Mouse (Mus musculus) limb, embryonic 11.5 days (tissue): ENCODE measurements around the gene Gata3. TPM values are rescaled to one million over a fixed set of nuclear protein-coding genes. Genes with fewer than 3 reads are reported as not detected.

Source experiments
- ATAC-seq: fragments of 200-750 bp; cut with Nextera tagmentation; 2 replicates; pipeline ENCODE4 v1.8.0; 2017; ENCODE audit warnings: low read depth; ENCODE audit not compliant: insufficient number of reproducible peaks, low FRiP score, low TSS enrichment
- DNase-seq: peaks from one replicate; pipeline ENCODE4 v3.0.0-alpha.2; 2015; ENCODE audit warnings: low spot score
- H3K27ac ChIP-seq: fragments of 300-500 bp; sonication (generic); replicated peaks from 2 replicates; pipeline ENCODE4 v1.5.1; 2014; ENCODE audit warnings: low read depth, mild to moderate bottlenecking, low read length
- H3K27me3 ChIP-seq: fragments of 300-500 bp; sonication (generic); 2 replicates; pipeline ENCODE4 v1.6.1; 2014; ENCODE audit warnings: mild to moderate bottlenecking, low read length, mixed read lengths; ENCODE audit not compliant: control insufficient read depth, insufficient read depth
- H3K36me3 ChIP-seq: fragments of 300-500 bp; sonication (generic); 2 replicates; pipeline ENCODE4 v1.6.1; 2014; ENCODE audit warnings: mild to moderate bottlenecking, low read length, moderate library complexity, mixed read lengths; ENCODE audit not compliant: control insufficient read depth, insufficient read depth
- H3K4me1 ChIP-seq: fragments of 300-500 bp; sonication (generic); 2 replicates; pipeline ENCODE4 v1.6.1; 2014; ENCODE audit warnings: low read length, mixed read lengths; ENCODE audit not compliant: control insufficient read depth, insufficient read depth
- H3K4me2 ChIP-seq: fragments of 300-500 bp; sonication (generic); 2 replicates; pipeline ENCODE4 v1.6.1; 2014; ENCODE audit warnings: low read depth, mild to moderate bottlenecking, moderate library complexity; ENCODE audit not compliant: severe bottlenecking
- H3K4me3 ChIP-seq: fragments of 300-500 bp; sonication (generic); 2 replicates; pipeline ENCODE4 v1.5.1; 2014; ENCODE audit warnings: low read depth, low read length
- H3K9ac ChIP-seq: fragments of 300-500 bp; sonication (generic); 2 replicates; pipeline ENCODE4 v1.6.1; 2014; ENCODE audit warnings: mild to moderate bottlenecking, low read length
- H3K9me3 ChIP-seq: fragments of 300-500 bp; sonication (generic); 2 replicates; pipeline ENCODE4 v1.6.1; 2016; ENCODE audit warnings: low read length; ENCODE audit not compliant: control insufficient read depth
- WGBS: fragments of 180-500 bp; shearing (Covaris S2); extraction: QIAGEN DNeasy Blood & Tissue Kit; methylation state at CpG from one replicate; pipeline ENCODE4 v1.1.7; 2014; 5-methylcytosine and 5-hydroxymethylcytosine counted together
- polyA plus RNA-seq: library from polyadenylated mRNA; unstranded; fragments of >200 nt; fragmentation: Nextera tagmentation; extraction: Ambion mirVana; gene quantifications from 2 replicates; pipeline ENCODE4 v1.2.1, GENCODE M21; 2014

Gata3 gene
- polyA plus RNA-seq, 1 experiment from 2014 or later: 3.9 TPM

- Histone ChIP-seq H3K27ac (no peak overlapping the region), H3K4me2 (no peak overlapping the region), H3K27me3 (no peaks in the 10 kb centered on the region), H3K4me1 (no peaks in the 10 kb centered on the region), H3K9me3 (no peaks in the 10 kb centered on the region), H3K4me3 (no peak overlapping the region), H3K36me3 (no peaks in the 10 kb centered on the region), H3K9ac (no peak overlapping the region)
- no peak for ATAC-seq
- DNase-seq: no peak
- WGBS: 66% methylated on average over 14 of the region's 14 CpGs
Measured at GRCm38 (mm10) chr2:9903854-9904560, 14.2 kb upstream of the Gata3 start.

GRCm38 (mm10) chr2:9897846-9898245 is 8.0 kb upstream of the Gata3 start:
- Histone ChIP-seq H3K36me3 (no peaks in the 10 kb centered on the region), H3K9ac (no peak overlapping the region), H3K27ac (no peak overlapping the region), H3K4me2 (no peak overlapping the region), H3K9me3 (no peaks in the 10 kb centered on the region), H3K4me1 (no peaks in the 10 kb centered on the region), H3K27me3 (peaks cover 58% of the 10 kb centered on the region), H3K4me3 (no peak overlapping the region)
- WGBS: 6% methylated on average over 8 of the region's 8 CpGs
- ATAC-seq: no peak
- no peak for DNase-seq

GRCm38 (mm10) chr2:9896097-9896770 is 6.4 kb upstream of the Gata3 start:
- Histone ChIP-seq H3K4me2 (peak overlapping the region; percentile 15), H3K36me3 (no peaks in the 10 kb centered on the region), H3K4me3 (no peak overlapping the region), H3K27ac (no peak overlapping the region), H3K27me3 (peaks cover 67% of the 10 kb centered on the region), H3K4me1 (no peaks in the 10 kb centered on the region), H3K9me3 (no peaks in the 10 kb centered on the region), H3K9ac (no peak overlapping the region)
- DNase-seq: peak; percentile 50
- ATAC-seq: no peak
- under 1% methylated on average over 22 of the region's 22 CpGs for WGBS

GRCm38 (mm10) chr2:9894836-9895593 is 5.2 kb upstream of the Gata3 start:
- Histone ChIP-seq H3K27me3 (peaks cover 80% of the 10 kb centered on the region), H3K9me3 (no peaks in the 10 kb centered on the region), H3K4me2 (no peak overlapping the region), H3K4me1 (no peaks in the 10 kb centered on the region), H3K36me3 (no peaks in the 10 kb centered on the region), H3K27ac (no peak overlapping the region), H3K4me3 (no peak overlapping the region), H3K9ac (no peak overlapping the region)
- DNase-seq (no peak), ATAC-seq (no peak)
- under 1% methylated on average over 19 of the region's 19 CpGs for WGBS

- H3K9me3 ChIP-seq: no peaks in the 10 kb centered on the region
- WGBS: 3% methylated on average over 6 of the region's 6 CpGs
- no peak for DNase-seq
Measured at GRCm38 (mm10) chr2:9893272-9893953, 3.6 kb upstream of the Gata3 start.

GRCm38 (mm10) chr2:9892541-9892940 is 2.7 kb upstream of the Gata3 start:
- Histone ChIP-seq H3K9me3 (no peaks in the 10 kb centered on the region), H3K36me3 (no peaks in the 10 kb centered on the region), H3K9ac (no peak overlapping the region), H3K4me3 (no peak overlapping the region), H3K4me1 (0 out of 2 replicates have a peak, but pooled peaks cover 4% of the 10 kb centered on the region), H3K4me2 (no peak overlapping the region), H3K27ac (no peak overlapping the region), H3K27me3 (peaks cover 86% of the 10 kb centered on the region)
- under 1% methylated on average over 7 of the region's 7 CpGs for WGBS
- ATAC-seq (no peak), DNase-seq (no peak)

More at GRCm38 (mm10) chr2:9893272-9893953, 3.6 kb upstream of the Gata3 start:
- Histone ChIP-seq H3K9ac (no peak overlapping the region), H3K27ac (no peak overlapping the region), H3K4me3 (no peak overlapping the region), H3K36me3 (no peaks in the 10 kb centered on the region), H3K4me2 (no peak overlapping the region), H3K4me1 (0 out of 2 replicates have a peak, but pooled peaks cover 4% of the 10 kb centered on the region), H3K27me3 (peaks cover 88% of the 10 kb centered on the region)
- ATAC-seq: no peak

GRCm38 (mm10) chr2:9890906-9891305 is 1.1 kb upstream of the Gata3 start:
- H3K4me2 ChIP-seq: no peak overlapping the region
- H3K4me3 ChIP-seq: no peak overlapping the region
- ATAC-seq: no peak
- no peak for DNase-seq
- no peak overlapping the region for H3K9ac ChIP-seq
- H3K27ac ChIP-seq: no peak overlapping the region
- no peaks in the 10 kb centered on the region for H3K36me3 ChIP-seq
- WGBS: 5% methylated on average over 5 of the region's 5 CpGs
- H3K27me3 ChIP-seq: peaks cover 87% of the 10 kb centered on the region
- H3K9me3 ChIP-seq: no peaks in the 10 kb centered on the region
- 0 out of 2 replicates have a peak, but pooled peaks cover 4% of the 10 kb centered on the region for H3K4me1 ChIP-seq

- no peak overlapping the region for H3K27ac ChIP-seq
- ATAC-seq (no peak), DNase-seq (no peak)
- no peak overlapping the region for H3K4me2 ChIP-seq
- H3K27me3 ChIP-seq: peaks cover 87% of the 10 kb centered on the region
- WGBS: 9% methylated on average over 8 of the region's 8 CpGs
- 0 out of 2 replicates have a peak, but pooled peaks cover 4% of the 10 kb centered on the region for H3K4me1 ChIP-seq
- no peak overlapping the region for H3K9ac ChIP-seq
- H3K4me3 ChIP-seq: no peak overlapping the region
- no peaks in the 10 kb centered on the region for H3K9me3 ChIP-seq
- H3K36me3 ChIP-seq: no peaks in the 10 kb centered on the region
Measured at GRCm38 (mm10) chr2:9890251-9890650, 417 bp upstream of the Gata3 start.
